Mouse (Mus musculus) heart, adult 18-20 months (tissue): ENCODE measurements around the gene Agxt. TPM values are rescaled to one million over a fixed set of nuclear protein-coding genes. Genes with fewer than 3 reads are reported as not detected.

ENCODE experiments used
- DNase-seq, 2 experiments: peaks; one replicate each; pipeline ENCODE4 v3.0.0; 2021 to 2022; ENCODE audit warnings: mixed read lengths in 1 of 2
- long read RNA-seq, 2 experiments: library from polyadenylated mRNA; stranded (forward); transcript quantifications; one replicate each; pipeline ENCODE4 v2.0.0; 2021
- total RNA-seq, 2 experiments: library from RNA; stranded (reverse); gene quantifications; 2 replicates each; pipeline ENCODE4 v1.2.3; 2021

Gene Agxt
- total RNA-seq: not detected
- long read RNA-seq, experiment 1: 0 reads
- long read RNA-seq, experiment 2: 0 reads

DNA sequence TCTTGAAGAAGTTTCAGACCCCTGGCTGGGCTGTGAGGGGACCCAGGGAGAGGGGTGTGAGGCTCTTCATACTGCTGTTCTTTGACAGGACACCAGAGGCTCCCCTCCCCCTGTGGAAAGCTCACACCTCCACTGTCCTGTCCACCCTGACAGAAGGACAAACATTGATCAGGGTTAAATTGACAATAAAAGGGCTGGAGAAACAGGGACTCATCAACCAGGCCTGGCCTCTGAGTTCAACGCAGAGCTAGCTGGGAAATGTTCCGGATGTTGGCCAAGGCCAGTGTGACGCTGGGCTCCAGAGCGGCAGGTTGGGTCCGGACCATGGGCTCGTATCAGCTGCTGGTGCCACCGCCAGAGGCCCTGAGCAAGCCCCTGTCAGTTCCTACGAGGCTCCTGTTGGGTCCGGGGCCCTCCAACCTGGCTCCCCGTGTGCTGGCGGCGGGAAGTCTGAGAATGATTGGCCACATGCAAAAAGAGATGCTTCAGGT lies at the start of gene Agxt:
Agxt (plus strand) TSS at position 205 of the 491 bp plus-strand sequence.
- no peak for DNase-seq

DNA sequence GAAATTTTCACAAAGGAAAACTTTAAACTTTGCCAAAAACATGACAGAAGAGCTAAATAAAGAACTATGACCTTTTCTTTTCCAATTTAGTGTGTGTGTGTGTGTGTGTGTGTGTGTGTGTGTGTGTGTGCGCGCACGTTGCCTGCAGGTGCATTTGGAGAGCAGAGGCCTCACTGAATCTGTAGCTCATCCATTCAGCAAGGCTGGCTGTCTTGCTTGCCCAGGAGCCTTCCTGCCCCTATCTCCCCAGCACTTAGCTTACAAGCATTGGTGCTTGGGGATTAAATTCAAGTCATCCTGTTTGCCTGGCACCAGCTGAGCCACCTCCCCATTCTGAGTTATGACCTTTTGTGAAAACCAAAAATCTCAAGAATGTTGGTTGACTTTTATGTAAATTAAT lies 42.5 kb upstream of the Agxt start:
- no peak for DNase-seq

GRCm38 (mm10) chr1:93098956-93099355 lies 36.1 kb upstream of the Agxt start:
- no peak for DNase-seq

DNA sequence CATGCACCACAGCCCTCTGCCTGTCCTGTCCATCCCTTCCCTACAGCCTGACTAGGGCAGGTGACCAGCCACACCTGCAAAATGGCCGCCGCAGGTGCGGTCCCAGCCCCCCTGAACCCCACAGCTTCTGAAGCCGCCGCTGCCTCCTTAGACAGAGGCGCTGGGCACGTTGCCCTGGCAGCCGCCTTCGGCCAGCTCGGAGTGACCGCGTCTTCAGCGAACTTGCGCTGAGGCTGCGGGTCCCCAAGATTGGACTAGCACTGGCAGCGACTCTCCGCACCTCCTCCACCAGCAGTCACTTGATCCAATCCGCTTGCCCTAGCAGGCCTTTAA lies 34.8 kb upstream of the Agxt start:
- DNase-seq: no peak

- peak; percentile 4 to 25 for DNase-seq
These were observed 34.2 kb upstream of the Agxt start for GRCm38 (mm10) chr1:93100576-93101491.

- peak; percentile 7 to 10 for DNase-seq
These were observed 33.4 kb upstream of the Agxt start, which contains the start of gene Kif1a for GRCm38 (mm10) chr1:93101571-93102061. TSS of gene Kif1a (minus strand) at chr1:93101951.

- no peak for DNase-seq
These were observed 32.3 kb upstream of the Agxt start for GRCm38 (mm10) chr1:93102700-93103099.

- DNase-seq: peak; percentile 46 to 51
These were observed 20.2 kb upstream of the Agxt start for GRCm38 (mm10) chr1:93114713-93115463.

- no peak for DNase-seq
These were observed 19.6 kb upstream of the Agxt start for GRCm38 (mm10) chr1:93115471-93115870.

DNA sequence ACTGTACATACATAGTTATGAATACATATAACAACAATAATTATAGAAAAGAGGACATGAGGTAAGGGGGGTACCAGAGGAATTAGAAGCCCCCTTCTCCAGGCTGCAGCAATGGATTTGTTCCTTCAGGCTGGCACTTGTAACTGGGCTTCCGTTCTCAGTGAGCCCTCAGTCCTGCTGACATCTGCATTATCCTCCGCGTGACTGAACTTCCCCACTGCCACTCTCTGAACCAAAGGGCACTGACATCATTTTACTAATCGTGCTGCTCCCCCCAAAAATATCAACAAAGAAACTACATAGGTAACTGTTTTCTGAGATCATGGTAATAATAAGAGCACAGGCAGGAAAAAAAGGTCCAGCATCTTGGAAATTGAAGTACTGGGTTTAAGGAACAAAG lies 16.2 kb upstream of the Agxt start:
- peak in 1 of 2 experiments; percentile 47 for DNase-seq

DNA sequence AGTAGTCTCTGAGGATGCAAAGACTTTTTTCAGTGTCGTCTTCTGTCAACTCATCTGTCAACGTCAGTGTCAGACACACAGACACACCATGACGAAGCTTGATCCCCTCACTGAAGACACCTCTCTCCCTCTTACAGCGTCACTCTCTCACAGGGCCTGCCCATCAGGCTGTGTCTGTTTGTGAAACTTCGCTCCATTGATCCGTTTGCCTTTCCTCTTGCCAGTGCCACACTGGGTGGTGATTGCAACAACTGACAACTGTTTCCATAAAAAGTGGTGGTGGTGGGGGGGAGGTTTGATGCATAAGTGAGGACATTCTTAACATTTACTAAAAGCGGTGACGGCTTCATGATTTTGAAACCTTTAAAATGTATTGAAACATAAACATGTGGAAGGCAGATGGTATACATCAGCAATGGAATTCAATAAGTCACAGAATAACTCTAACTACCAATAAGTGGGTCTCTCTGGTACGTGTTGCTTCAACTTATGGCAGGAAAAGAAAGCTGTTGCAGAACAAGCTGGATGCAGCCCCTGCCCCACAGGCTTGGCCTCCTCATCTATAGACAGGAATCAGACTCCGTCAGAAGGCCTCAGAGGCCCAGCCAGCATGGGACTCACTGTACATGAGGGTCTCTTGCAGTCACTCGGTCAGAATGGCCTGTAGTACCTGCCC lies 11.7 kb upstream of the Agxt start:
- DNase-seq: no peak

DNA sequence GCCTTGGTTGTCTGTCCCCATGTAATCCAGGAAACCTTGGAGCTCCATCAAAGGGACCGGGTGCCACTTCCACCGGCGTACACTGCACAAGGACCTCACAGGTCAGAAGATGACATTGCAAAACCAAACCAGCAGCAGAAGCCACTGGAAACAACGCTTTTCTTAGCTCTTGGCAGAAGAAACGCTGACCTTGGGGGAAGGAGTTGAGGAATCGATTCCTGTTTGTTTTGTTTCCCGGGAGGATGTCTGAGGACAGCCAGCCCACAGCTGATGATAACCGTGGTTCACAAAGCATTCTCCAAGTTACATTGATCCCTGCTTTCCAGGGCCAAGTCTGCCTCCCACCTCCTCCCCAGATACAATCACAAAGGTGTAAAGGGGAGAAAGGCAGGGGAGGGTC lies 11.0 kb upstream of the Agxt start:
- DNase-seq: peak in 1 of 2 experiments; percentile 34

DNA sequence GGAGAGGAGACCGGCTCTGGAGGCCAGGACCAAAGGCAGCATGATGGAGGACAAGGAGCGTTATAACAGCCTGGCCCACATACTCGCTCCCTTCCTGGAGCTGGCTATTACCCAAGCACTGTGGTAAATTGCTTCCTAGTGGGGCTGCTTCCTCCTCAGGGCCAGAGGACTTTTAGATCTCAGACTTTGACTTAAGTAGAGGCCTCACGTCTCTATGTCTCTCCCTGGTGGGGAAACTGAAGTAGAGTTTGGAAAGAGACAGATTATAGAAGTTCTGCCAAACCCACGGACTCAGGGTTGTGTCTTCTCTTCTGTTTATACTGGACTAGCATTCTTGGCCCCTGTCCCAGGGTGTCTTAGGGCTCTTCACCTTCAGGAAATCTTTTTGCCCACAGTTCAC lies 9.8 kb upstream of the Agxt start:
- peak in 1 of 2 experiments; percentile 38 for DNase-seq

- DNase-seq: no peak
These were observed 6.8 kb upstream of the Agxt start for GRCm38 (mm10) chr1:93128209-93128608.

DNA sequence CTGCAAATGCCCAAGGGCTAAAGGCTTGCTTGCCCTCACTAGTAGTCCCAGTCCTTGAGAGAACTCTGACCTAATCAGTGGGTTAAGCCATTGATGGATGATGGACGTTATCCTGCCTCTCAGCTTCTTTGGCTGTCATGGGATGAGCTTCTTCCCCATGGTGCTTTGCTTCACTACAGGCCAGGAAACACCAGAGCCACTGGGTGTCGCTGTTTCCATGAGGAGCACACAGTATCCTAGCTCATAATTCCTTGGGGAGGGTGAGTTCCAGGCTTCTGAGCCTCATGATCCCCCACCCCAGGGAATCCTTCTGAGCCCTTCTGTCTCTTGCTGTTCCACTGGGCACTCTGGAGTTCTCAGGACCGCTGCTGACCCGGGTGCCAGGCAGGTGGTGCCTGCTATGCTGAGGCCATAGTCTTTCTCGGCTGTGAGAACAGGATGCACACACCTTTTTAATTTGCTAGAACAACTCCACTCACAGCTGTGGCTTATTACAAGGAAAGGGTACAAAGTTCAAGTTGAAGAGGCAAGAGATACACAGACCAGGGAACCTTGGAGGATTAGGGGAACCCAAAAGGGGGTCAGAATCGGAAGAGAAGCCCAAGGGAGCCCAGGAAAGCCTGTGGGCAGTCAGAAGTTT lies 6.2 kb upstream of the Agxt start:
- DNase-seq: peak; percentile 19 to 60

DNA sequence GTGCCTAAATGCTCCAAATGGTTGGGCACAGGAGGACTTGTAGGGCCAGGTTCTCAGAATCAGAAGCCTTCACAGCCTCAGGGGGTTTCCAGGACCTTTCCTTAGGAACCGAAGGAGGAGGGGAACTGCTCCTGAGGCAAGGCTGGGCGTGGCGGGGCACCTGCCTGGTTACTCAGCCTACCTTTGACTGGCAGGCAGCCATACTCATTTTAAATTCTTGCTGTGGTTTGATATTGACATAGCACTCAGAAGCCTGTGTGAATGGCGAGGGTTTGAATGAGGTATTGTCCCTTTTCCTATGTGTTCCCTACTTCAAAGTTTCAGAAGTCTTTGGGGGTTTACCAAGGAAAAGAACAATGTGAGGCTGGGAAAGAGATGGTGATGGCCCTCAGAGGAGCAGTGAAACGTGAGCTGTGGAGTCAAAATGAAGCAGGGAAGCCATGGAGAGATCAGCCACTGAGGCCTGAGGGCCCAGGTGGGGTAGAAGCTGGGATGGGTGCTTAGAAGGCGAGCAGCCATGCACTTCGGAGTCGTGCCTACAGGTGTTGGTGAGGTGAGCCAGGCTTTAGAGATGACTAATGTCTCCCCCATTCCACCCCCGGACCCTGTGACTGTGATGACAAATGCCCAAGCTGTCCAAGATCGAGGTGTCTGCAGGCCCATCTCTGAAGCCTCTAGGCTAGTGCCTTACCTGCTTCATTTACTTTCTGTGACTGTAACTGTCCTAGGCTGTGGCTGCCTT lies 4.6 kb upstream of the Agxt start:
- DNase-seq: no peak

- no peak for DNase-seq
These were observed 2.4 kb upstream of the Agxt start for GRCm38 (mm10) chr1:93132676-93133075.

DNA sequence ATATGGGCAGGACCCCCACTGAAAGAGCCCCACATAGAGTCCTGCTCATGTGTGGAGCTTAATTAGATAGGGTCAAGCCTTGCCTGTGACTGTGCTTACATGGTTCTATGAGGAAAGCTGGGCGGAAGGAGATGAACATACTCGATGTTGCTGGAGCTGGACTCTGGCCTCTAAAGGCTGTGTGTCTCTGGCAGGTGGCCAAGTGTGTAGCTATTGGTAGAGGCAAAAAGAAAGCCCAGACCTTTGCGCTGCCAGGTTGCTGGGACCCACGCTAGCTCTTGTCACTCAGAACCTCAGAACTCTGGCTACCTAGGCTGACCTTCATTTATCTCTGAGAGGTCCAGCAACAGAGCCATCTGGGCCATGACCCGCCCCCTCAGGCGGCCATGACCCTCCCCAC lies 3.5 kb downstream of the Agxt start:
- DNase-seq: no peak

DNA sequence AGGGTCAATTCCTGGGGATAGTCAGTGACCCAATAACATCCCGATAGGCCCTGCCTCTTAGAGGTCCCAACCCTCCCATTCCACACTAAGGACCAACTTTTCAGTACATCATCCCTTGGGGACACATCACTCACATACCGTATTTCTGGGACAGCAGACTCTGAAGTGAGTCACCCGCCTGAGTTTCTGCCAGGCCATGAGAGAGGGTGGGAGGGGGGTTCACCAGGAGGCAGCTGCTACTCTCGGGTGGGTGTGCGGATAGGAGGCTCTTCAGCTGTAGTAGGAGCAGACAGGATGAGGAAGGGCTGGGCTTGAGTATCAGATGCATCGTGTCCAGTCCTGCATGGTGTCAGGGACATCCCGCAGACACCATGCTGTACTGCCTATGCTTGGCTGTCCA lies 4.7 kb downstream of the Agxt start:
- no peak for DNase-seq

GRCm38 (mm10) chr1:93142871-93143270 lies 7.8 kb downstream of the Agxt start:
- DNase-seq: peak in 1 of 2 experiments; percentile 28

DNA sequence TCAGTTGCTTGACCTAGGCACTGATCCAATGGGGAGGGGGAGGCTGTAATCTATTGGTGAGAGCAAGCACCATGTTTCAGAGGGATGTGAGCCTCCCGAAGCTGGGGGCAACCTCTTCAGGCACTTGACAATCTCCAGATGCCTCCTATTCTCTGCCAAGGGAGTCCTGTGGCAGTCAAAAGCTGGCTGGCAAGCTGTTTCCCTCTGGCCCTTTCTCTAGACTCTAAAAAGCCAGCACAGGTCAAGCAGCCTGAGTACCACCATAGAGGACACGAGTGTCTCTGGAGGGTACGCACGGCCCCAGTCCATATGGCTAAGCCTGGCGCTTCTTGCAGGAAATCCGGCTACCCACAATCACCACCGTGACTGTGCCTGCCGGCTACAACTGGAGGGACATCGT lies 9.1 kb downstream of the Agxt start:
- DNase-seq: peak; percentile 49 to 65
